Mouse (Mus musculus) midbrain, postnatal 0 days (tissue): ENCODE results near the gene Plscr1. TPM values are rescaled to one million over a fixed set of nuclear protein-coding genes. Genes with fewer than 3 reads are reported as not detected.

ENCODE experiments used
- ATAC-seq: fragments of 200-750 bp; cut with Nextera tagmentation; 2 replicates; pipeline ENCODE4 v1.8.0; 2017; ENCODE audit warnings: moderate number of reproducible peaks, mild to moderate bottlenecking, moderate TSS enrichment, moderate library complexity; ENCODE audit not compliant: low FRiP score
- DNase-seq: peaks from one replicate; pipeline ENCODE4 v3.0.0-alpha.2; 2015; ENCODE audit warnings: low spot score
- H3K27ac ChIP-seq: fragments of 300-500 bp; sonication (generic); 2 replicates; pipeline ENCODE4 v1.5.1; 2014; ENCODE audit warnings: low read depth, mild to moderate bottlenecking, low read length, mixed read lengths
- H3K27me3 ChIP-seq: fragments of 300-500 bp; sonication (generic); 2 replicates; pipeline ENCODE4 v1.6.1; 2014; ENCODE audit warnings: low read length, control low read depth, mixed read lengths; ENCODE audit not compliant: insufficient read depth
- H3K36me3 ChIP-seq: fragments of 300-500 bp; sonication (generic); 2 replicates; pipeline ENCODE4 v1.6.1; 2014; ENCODE audit warnings: low read length, control low read depth, mixed read lengths; ENCODE audit not compliant: insufficient read depth
- H3K4me1 ChIP-seq: fragments of 300-500 bp; sonication (generic); 2 replicates; pipeline ENCODE4 v1.6.1; 2014; ENCODE audit warnings: mild to moderate bottlenecking, control low read depth, antibody characterized with exemption, low read length, mixed read lengths; ENCODE audit not compliant: insufficient read depth
- H3K4me2 ChIP-seq: fragments of 300-500 bp; sonication (generic); 2 replicates; pipeline ENCODE4 v1.6.1; 2014; ENCODE audit warnings: low read depth, mild to moderate bottlenecking, low read length, mixed read lengths; ENCODE audit not compliant: poor library complexity, severe bottlenecking
- H3K4me3 ChIP-seq: fragments of 300-500 bp; sonication (generic); 2 replicates; pipeline ENCODE4 v1.5.1; 2014; ENCODE audit warnings: low read depth, mild to moderate bottlenecking, low read length, moderate library complexity
- H3K9ac ChIP-seq: fragments of 300-500 bp; sonication (generic); replicated peaks from 2 replicates; pipeline ENCODE4 v1.6.1; 2014; ENCODE audit warnings: mild to moderate bottlenecking, low read length, moderate library complexity, mixed read lengths; ENCODE audit not compliant: poor library complexity, severe bottlenecking
- H3K9me3 ChIP-seq: fragments of 300-500 bp; sonication (generic); 2 replicates; pipeline ENCODE4 v1.6.1; 2016; ENCODE audit warnings: low read length, control low read depth
- CTCF ChIP-seq: IDR thresholded peaks from 2 replicates; pipeline ENCODE4 v1.5.1; 2016; ENCODE audit warnings: antibody characterized with exemption, mild to moderate bottlenecking
- WGBS: fragments of 180-500 bp; shearing (Covaris S2); extraction: QIAGEN DNeasy Blood & Tissue Kit; methylation state at CpG from one replicate; pipeline ENCODE4 v1.1.7; 2014; 5-methylcytosine and 5-hydroxymethylcytosine counted together
- microRNA-seq: library from miRNA; unstranded; fragments of <30 nt; microRNA quantifications from one replicate; pipeline ENCODE4, GENCODE M21; 2016; ENCODE audit warnings: borderline number of aligned reads
- polyA plus RNA-seq: library from polyadenylated mRNA; unstranded; fragments of >200 nt; fragmentation: Nextera tagmentation; extraction: Ambion mirVana; gene quantifications from 2 replicates; pipeline ENCODE4 v1.2.1, GENCODE M21; 2015
- total RNA-seq: library from RNA; depleted of rRNA; stranded (reverse); fragments of >200 nt; gene quantifications from 2 replicates; pipeline ENCODE4 v1.2.3, GENCODE M21; 2014; rRNA removed

Gene Plscr1
- total and polyA plus RNA-seq, 2 experiments from 2014 or later: 6.6 to 6.7 TPM

DNA sequence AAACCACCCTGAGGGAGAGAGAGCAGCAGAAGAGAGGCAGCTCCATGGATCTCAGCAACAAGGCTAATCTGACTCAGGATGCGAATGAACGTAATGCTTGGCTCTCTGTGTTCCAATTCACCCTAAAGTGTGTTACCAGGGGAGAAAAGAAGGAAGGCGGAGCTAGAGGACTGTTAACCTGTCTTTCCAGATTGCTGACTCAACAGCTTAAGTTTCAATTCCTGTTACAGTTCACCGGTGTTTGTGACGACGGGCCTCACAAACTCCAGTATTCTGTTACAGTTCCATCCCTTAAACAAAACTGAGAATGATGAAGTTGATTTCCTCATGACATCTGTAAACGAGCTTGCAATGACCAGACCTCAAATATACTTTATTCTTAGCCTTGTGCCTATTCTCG is 55.5 kb downstream of the Plscr1 start:
- no peak for TF ChIP-seq CTCF
- H3K9me3 ChIP-seq: no peaks in the 10 kb centered on the region
- no peak overlapping the region for H3K4me2 ChIP-seq
- H3K9ac ChIP-seq: no peak overlapping the region
- no peaks in the 10 kb centered on the region for H3K27me3 ChIP-seq
- DNase-seq (no peak), ATAC-seq (no peak)
- no peaks in the 10 kb centered on the region for H3K4me1 ChIP-seq
- H3K36me3 ChIP-seq: no peaks in the 10 kb centered on the region
- no peak overlapping the region for H3K27ac ChIP-seq
- H3K4me3 ChIP-seq: no peak overlapping the region
- 82% methylated on average over 8 of the region's 8 CpGs for WGBS

DNA sequence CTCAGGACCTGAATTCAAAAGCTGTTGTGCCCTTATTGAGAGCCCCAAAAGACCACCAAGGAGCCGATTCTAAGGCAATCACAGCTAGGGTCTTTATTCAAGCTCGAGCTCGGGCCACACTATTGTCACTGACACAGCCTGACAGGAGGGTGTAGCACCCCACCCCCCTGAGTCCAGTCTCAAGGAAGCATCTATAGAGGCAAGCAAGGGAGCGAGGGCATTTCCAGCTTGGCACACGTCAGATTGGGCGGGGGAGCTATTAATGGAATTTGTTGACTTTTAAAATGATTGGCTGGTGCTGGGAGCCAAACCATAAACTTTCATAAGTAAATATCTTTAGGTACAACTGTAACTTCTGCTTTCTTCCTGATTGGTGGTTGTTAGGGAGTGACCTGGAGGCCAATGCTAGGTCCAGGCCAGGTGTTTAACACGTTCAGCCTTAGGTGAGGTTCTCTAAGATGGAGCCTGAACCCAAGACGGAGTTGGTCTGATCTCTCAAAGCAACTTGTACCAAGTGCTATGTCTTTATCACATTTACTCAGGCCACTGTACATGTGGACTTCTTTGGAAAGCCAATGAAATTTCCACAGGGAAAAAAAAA is 56.2 kb downstream of the Plscr1 start:
- no peaks in the 10 kb centered on the region for H3K4me1 ChIP-seq
- no peaks in the 10 kb centered on the region for H3K36me3 ChIP-seq
- H3K27ac ChIP-seq: no peak overlapping the region
- no peak for TF ChIP-seq CTCF
- DNase-seq: no peak
- 76% methylated on average over 8 of the region's 8 CpGs for WGBS
- ATAC-seq: no peak
- H3K4me2 ChIP-seq: no peak overlapping the region
- no peak overlapping the region for H3K9ac ChIP-seq
- H3K4me3 ChIP-seq: no peak overlapping the region
- H3K27me3 ChIP-seq: no peaks in the 10 kb centered on the region
- no peaks in the 10 kb centered on the region for H3K9me3 ChIP-seq

DNA sequence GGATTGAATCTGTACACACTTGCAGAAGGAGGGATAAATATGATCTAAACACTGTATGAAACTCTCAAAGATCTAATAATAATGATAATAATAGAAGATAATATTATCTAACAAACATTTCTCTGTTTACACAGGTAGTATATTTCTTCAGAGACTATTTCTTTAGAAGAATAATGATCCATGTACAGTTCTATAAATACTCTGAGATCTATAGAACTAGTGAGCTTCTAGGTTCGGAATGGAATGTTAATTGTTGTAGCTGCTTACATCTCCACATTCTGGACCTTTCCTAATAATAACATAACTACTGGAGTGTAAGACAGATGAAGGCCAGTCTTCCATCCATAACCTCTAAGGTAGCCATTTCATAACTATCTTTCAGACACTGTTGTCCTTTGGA is 59.5 kb downstream of the Plscr1 start, which contains the start of gene 1700057G04Rik:
1700057G04Rik (plus strand) TSS at position 301 of the 400 bp plus-strand sequence.
- DNase-seq (no peak), ATAC-seq (no peak)
- H3K9me3 ChIP-seq: no peaks in the 10 kb centered on the region
- H3K9ac ChIP-seq: no peak within 1 kb of the TSS
- H3K4me2 ChIP-seq: no peak within 1 kb of the TSS
- no peaks in the 10 kb centered on the region for H3K27me3 ChIP-seq
- no peak for TF ChIP-seq CTCF
- no peaks in the 10 kb centered on the region for H3K36me3 ChIP-seq
- no peaks in the 10 kb centered on the region for H3K4me1 ChIP-seq
- no peak within 1 kb of the TSS for H3K4me3 ChIP-seq
- no peak within 1 kb of the TSS for H3K27ac ChIP-seq
- WGBS: 97% methylated on average over 1 of the region's 1 CpGs

DNA sequence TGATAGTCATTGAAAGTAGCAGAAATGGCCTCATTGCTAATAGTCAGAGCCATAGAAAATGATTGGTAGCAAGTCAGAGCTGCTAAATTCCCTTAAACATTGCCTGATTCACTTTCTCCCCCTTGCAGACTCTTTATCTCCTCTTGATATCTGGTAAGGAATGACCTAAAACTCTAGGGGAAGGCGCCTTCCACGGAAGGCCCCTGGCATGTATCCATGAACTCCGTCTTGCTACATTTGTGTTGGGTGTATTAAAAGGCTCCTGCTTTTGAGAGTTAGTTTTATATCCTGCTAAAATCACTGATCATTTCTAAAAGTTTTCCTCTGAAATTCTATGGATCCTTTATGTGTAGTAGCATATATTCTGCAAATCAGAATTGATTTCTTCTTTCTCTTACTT is 67.2 kb downstream of the Plscr1 start:
- H3K9ac ChIP-seq: no peak overlapping the region
- no peak for TF ChIP-seq CTCF
- H3K4me1 ChIP-seq: no peaks in the 10 kb centered on the region
- H3K27ac ChIP-seq: no peak overlapping the region
- H3K4me3 ChIP-seq: no peak overlapping the region
- no peaks in the 10 kb centered on the region for H3K27me3 ChIP-seq
- DNase-seq (no peak), ATAC-seq (no peak)
- WGBS: 91% methylated on average over 3 of the region's 3 CpGs
- no peaks in the 10 kb centered on the region for H3K36me3 ChIP-seq
- no peak overlapping the region for H3K4me2 ChIP-seq
- H3K9me3 ChIP-seq: no peaks in the 10 kb centered on the region

Small RNA genes within 50 kb of the gene (microRNA-seq; reads per million reads assigned to microRNA genes)
- gene Mir6386: not detected

Other genes starting within 250 kb of the Plscr1 start
- 0.47 TPM in 1 of 2 replicates, not detected in the other for gene Plscr5, start 56.8 kb upstream of the Plscr1 start, total RNA-seq
- 0.79 and 0.85 TPM in 2 replicates for gene Plscr5, start 56.8 kb upstream of the Plscr1 start, polyA plus RNA-seq
- gene Plscr2, start 25.9 kb downstream of the Plscr1 start, total RNA-seq: 1.9 TPM in 2 replicates
- gene Plscr2, start 25.9 kb downstream of the Plscr1 start, polyA plus RNA-seq: 1.5 and 1.8 TPM in 2 replicates
- not detected in 2 replicates for gene 1700057G04Rik, start 59.6 kb downstream of the Plscr1 start, total RNA-seq
- gene 1700057G04Rik, start 59.6 kb downstream of the Plscr1 start, polyA plus RNA-seq: not detected in 2 replicates
- 1.8 and 2.1 TPM in 2 replicates for gene Plscr4, start 207.6 kb downstream of the Plscr1 start, total RNA-seq
- gene Plscr4, start 207.6 kb downstream of the Plscr1 start, polyA plus RNA-seq: 3.0 and 3.2 TPM in 2 replicates